Mouse (Mus musculus) kidney, adult 2 months (tissue): Measurements from ENCODE around the gene Hmgn2. TPM values are rescaled to one million over a fixed set of nuclear protein-coding genes. Genes with fewer than 3 reads are reported as not detected.
A peak's percentile ranks its signal among the peaks of the same experiment; 100 is the strongest.

Source experiments
- DNase-seq: peaks from one replicate; pipeline ENCODE4 v3.0.0; 2021
- H3K27ac ChIP-seq: fragments of 200-500 bp; 2 replicates; pipeline ENCODE4 v1.5.1; 2012; ENCODE audit warnings: low read depth, low read length, control low read depth, inconsistent platforms; ENCODE audit not compliant: insufficient read depth
- H3K27me3 ChIP-seq: fragments of 200-500 bp; replicated peaks from 2 replicates; pipeline ENCODE4 v1.6.1; 2012; ENCODE audit warnings: mild to moderate bottlenecking, moderate library complexity, low read length, inconsistent platforms; ENCODE audit not compliant: control insufficient read depth, insufficient read depth
- H3K36me3 ChIP-seq: fragments of 200-500 bp; 2 replicates; pipeline ENCODE4 v1.6.1; 2012; ENCODE audit warnings: mild to moderate bottlenecking, moderate library complexity, low read length, inconsistent platforms; ENCODE audit not compliant: control insufficient read depth, insufficient read depth
- H3K4me1 ChIP-seq: fragments of 200-500 bp; 2 replicates; pipeline ENCODE4 v1.6.1; 2011; ENCODE audit warnings: low read length; ENCODE audit not compliant: control insufficient read depth, insufficient read depth
- H3K4me3 ChIP-seq: fragments of 200-500 bp; 2 replicates; pipeline ENCODE4 v1.5.1; 2011; ENCODE audit warnings: mild to moderate bottlenecking, low read depth, low read length, control low read depth; ENCODE audit not compliant: insufficient read depth
- CTCF ChIP-seq: fragments of 200-500 bp; conservative IDR thresholded peaks from 2 replicates; pipeline ENCODE4 v1.5.1; 2011; ENCODE audit warnings: low read depth, mild to moderate bottlenecking, control low read depth, low read length, moderate library complexity, mixed read lengths; ENCODE audit not compliant: insufficient read depth, insufficient read length
- POLR2A ChIP-seq: fragments of 200-500 bp; IDR thresholded peaks from one replicate; pipeline ENCODE4 v1.6.1; 2011; ENCODE audit warnings: low read depth, low read length, control low read depth
- WGBS: fragments of 180-500 bp; shearing (Covaris S2); methylation state at CpG from one replicate; pipeline ENCODE4 v1.1.7; 2018; 5-methylcytosine and 5-hydroxymethylcytosine counted together
- polyA plus RNA-seq: library from polyadenylated mRNA; depleted of rRNA; stranded (reverse); fragments of >200 nt; gene quantifications from 2 replicates; pipeline ENCODE4 v1.2.3, GENCODE M21; 2012; rRNA removed

The Hmgn2 gene
- 12.2 and 21.9 TPM in 2 replicates for polyA plus RNA-seq

- TF ChIP-seq CTCF = no peak
- TF ChIP-seq POLR2A = no peak
- DNase-seq = peak; percentile 45
- Histone ChIP-seq H3K4me3 (peak within 1 kb of the TSS; percentile 78), H3K27ac (peak within 1 kb of the TSS; percentile 90), H3K36me3 (no peaks in the 10 kb centered on the region; the same call in 1 of the 2 replicates), H3K27me3 (no peaks in the 10 kb centered on the region), H3K4me1 (peaks cover 4% of the 10 kb centered on the region; the same call in 1 of the 2 replicates)
- 1% methylated on average over 42 of the region's 42 CpGs for WGBS
Measured at GRCm38 (mm10) chr4:133968150-133968921, at the start of gene Hmgn2. Hmgn2 (minus strand) TSS chr4:133968650.

GRCm38 (mm10) chr4:134017201-134017865, 48.9 kb upstream of the Hmgn2 start:
- WGBS = 3% methylated on average over 21 of the region's 21 CpGs
- H3K36me3 ChIP-seq = no peaks in the 10 kb centered on the region
- H3K27ac ChIP-seq = no peak overlapping the region
- no peaks in the 10 kb centered on the region for H3K4me1 ChIP-seq
- H3K4me3 ChIP-seq = no peak overlapping the region
- DNase-seq = no peak
- peaks cover 3% of the 10 kb centered on the region; the same call in 1 of the 2 replicates for H3K27me3 ChIP-seq
- TF ChIP-seq CTCF (no peak), POLR2A (no peak)

GRCm38 (mm10) chr4:134016767-134017166, 48.3 kb upstream of the Hmgn2 start:
- no peak overlapping the region for H3K4me3 ChIP-seq
- H3K4me1 ChIP-seq = no peaks in the 10 kb centered on the region
- no peak overlapping the region for H3K27ac ChIP-seq

GRCm38 (mm10) chr4:134016208-134016607, 47.8 kb upstream of the Hmgn2 start:
- 18% methylated on average over 7 of the region's 7 CpGs for WGBS
- Histone ChIP-seq H3K27ac (no peak overlapping the region), H3K4me3 (no peak overlapping the region), H3K36me3 (no peaks in the 10 kb centered on the region), H3K27me3 (peaks cover 3% of the 10 kb centered on the region; the same call in 1 of the 2 replicates), H3K4me1 (no peaks in the 10 kb centered on the region)
- TF ChIP-seq CTCF = no peak
- TF ChIP-seq POLR2A = no peak
- no peak for DNase-seq

More at GRCm38 (mm10) chr4:134016767-134017166, 48.3 kb upstream of the Hmgn2 start:
- no peak for DNase-seq
- 7% methylated on average over 8 of the region's 8 CpGs for WGBS
- H3K36me3 ChIP-seq = no peaks in the 10 kb centered on the region
- TF ChIP-seq CTCF (no peak), POLR2A (no peak)
- peaks cover 3% of the 10 kb centered on the region; the same call in 1 of the 2 replicates for H3K27me3 ChIP-seq

- no peak overlapping the region for H3K27ac ChIP-seq
- DNase-seq = no peak
- H3K4me3 ChIP-seq = no peak overlapping the region
- WGBS = 43% methylated on average over 12 of the region's 12 CpGs
- TF ChIP-seq CTCF (no peak), POLR2A (no peak)
- H3K36me3 ChIP-seq = no peaks in the 10 kb centered on the region
- no peaks in the 10 kb centered on the region for H3K4me1 ChIP-seq
- peaks cover 2% of the 10 kb centered on the region; the same call in 1 of the 2 replicates for H3K27me3 ChIP-seq
Measured at GRCm38 (mm10) chr4:134012858-134013528, 44.5 kb upstream of the Hmgn2 start.

- 26% methylated on average over 16 of the region's 16 CpGs for WGBS
- no peak overlapping the region for H3K27ac ChIP-seq
- H3K4me1 ChIP-seq = no peaks in the 10 kb centered on the region
- no peak overlapping the region for H3K4me3 ChIP-seq
- H3K27me3 ChIP-seq = no peaks in the 10 kb centered on the region; the same call in 1 of the 2 replicates
- DNase-seq = no peak
- H3K36me3 ChIP-seq = no peaks in the 10 kb centered on the region
- TF ChIP-seq CTCF (no peak), POLR2A (no peak)
Measured at GRCm38 (mm10) chr4:134011450-134012414, 43.3 kb upstream of the Hmgn2 start.
